Mouse (Mus musculus) lung, postnatal 25 days (tissue): ENCODE measurements around the gene Zfp827.

Experiments
- DNase-seq: peaks from one replicate; pipeline ENCODE4 v3.0.0; 2022; ENCODE audit warnings: low spot score

The Zfp827 gene

DNA sequence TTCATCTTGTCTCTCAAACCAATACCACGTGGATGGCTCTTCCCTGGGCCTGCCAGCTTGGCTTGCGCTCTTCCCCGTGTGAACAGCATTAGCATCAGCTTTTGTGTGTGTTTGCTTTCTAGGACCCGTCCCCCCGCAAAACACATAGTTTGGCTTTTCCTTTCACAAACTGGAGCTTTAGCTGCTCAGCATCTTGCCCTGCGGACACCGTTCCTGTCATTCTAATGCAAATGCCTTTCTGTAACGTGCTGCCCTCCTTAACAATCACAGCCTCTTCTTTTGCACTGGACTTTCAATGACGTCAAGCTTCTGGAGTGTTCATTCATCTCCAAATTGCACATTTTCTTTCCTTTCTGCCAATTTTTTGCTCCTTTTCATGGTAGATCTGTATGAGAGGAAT lies 196.1 kb downstream of the Zfp827 start:
- DNase-seq, result no peak

DNA sequence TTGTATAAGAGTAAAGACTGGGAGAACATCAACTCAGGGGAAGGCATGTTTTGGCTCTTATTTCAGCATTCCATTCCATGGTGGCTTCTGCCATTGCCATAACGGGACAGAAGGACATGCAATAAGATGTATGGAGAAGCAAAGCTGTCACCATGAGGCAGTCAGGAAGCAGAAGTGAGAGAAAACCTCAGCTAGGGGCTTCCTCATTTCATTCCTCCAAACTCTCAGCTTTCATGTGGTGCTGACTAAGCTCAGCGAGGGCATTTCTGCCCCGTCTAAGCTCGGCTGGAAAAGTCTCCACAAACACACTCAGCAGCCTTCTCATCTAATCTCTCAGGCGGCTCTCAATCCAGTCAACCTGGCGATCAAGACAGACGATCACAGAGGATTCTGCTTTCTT lies 197.3 kb downstream of the Zfp827 start:
- DNase-seq, result peak; percentile 23

DNA sequence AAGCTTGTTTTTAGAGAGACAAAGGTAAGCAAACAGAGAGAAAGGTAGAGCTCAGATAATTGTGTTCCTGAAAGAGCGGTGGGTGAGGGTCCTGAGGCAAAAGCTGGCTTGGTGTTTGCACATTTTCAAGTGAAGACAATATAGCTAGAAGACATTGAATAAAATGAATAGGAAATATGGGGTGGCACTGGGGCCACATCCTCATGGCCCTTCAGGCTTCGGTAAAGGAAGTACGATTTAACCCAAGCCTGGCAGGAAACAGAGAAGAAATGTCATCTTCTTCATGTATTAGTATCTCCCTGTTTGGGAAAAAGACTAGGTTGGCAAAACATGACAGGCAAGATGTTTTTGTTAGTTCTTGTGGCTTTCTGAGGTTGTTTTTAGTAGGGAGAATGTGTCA lies 197.8 kb downstream of the Zfp827 start:
- no peak for DNase-seq

DNA sequence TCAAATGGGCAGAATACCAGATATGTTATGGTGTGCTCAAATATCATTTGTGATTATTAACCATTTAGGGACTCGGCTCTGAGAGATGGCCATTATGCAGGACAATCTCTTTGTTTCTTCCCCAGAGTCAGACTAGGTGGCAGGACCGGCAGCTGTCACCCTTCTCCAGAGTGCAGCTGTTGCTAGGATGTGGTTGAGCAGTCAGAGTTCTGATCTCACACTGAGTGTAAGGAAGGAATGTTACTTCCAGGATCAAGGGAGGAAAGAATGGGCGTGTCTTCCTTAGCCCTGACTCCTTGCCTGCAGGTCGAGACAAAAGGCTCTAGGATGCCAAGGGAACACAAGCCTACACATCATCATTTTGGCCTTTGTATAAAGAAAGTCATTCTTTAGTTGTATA lies 199.0 kb downstream of the Zfp827 start:
- no peak for DNase-seq

DNA sequence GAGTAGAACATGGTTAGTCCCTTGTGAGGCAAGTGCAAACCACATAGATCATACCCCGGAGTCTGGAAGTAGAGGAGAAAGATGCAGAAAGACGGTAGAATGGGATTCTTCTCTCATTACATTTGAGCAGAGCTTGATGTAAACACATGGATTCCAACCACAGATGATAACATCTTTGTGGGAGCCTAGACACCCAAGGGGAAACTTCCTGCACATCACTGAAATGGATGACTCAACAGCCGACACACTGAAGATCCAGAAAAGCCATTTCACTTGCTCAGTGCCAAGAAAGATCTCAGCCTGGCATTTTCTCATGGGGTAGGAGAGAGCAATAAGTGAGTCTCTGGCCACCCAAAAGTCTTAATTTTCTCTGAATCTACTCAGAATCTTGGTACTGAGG lies 199.7 kb downstream of the Zfp827 start:
- DNase-seq, result no peak

DNA sequence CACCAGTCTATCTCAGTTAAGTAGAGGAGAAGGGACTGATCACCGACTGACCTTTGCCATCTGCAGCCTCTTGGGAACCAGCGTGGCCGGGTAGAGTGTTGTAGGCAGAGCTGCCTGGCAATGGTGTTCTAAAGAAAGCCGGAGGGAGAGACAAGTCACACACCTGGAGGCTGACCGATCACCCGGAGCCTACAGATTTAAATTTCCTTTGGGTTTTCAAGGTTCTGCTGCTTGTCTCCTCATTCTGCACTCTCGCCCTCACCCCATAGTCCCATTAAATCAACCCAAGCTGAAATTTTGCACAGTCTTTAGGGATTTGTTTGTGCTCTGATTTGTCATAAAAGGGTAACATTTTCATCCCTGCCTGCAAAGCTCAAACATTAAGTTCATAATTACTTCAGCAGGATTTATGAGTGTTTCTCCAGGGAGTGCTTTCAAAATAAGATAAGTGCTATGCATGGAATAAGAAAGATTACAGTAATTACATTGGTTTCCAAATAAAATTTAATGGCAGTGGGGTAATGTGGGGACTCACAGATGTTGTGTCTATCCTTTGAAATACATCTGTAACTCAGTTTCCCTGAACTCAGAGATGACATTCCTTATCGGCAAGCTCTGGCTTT lies 201.1 kb downstream of the Zfp827 start:
- DNase-seq, result no peak

DNA sequence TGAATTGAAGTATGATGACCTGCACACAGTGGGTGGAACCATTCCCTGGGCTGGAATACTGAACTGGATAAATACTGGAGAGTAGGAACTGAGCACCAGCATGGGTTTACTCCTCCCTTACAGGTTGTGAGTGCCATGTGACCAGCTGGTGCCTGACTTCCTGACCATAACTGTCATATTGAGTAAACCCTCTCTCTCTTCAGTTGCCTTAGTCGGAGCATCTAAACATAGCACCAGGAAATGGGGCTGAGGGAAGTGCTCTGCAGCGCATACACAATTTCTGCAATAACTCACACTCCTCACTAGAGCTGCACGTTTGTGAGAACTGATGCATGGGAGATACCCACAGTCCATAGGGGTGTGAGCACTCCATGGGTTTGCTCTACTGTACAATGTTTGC lies 211.1 kb downstream of the Zfp827 start:
- DNase-seq, result no peak

DNA sequence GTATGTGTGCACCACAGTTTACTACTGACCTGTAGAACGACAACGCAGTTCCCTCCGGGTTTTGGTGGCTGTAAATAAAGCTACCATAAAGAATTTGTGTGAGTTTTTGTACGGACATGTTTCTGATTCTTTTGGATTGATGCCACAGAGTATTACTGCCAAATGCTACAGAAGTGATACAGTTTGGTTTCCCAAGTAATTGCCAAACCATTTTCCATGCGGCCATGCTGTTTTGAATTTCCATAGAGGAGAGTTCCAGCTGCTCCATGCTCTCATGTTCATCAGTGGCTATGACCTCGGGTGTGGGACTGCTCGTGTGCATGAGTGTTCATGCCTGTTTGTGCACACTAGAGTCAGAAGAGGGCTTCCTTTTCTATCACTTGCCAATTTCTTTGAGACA lies 211.8 kb downstream of the Zfp827 start:
- DNase-seq, result no peak
